Mouse (Mus musculus): Measurements from ENCODE around the gene Aktip. TPM values are rescaled to one million over a fixed set of nuclear protein-coding genes. Genes with fewer than 3 reads are reported as not detected.

Aktip gene
- polyA plus RNA-seq, 1 experiment from 2014 or later, result 92.6 TPM

- ATAC-seq (ENCODE audit: low FRiP score) (no peak), DNase-seq (ENCODE audit: low spot score) (no peak)
- no peaks in the 10 kb centered on the region for H3K36me3 ChIP-seq (ENCODE audit: control insufficient read depth, insufficient read depth, low read length)
- H3K4me1 ChIP-seq (replicated peaks; ENCODE audit: control insufficient read depth, insufficient read depth, low read length), result no peaks in the 10 kb centered on the region
- H3K4me3 ChIP-seq (ENCODE audit: low read depth, low read length), result no peak overlapping the region
- H3K4me2 ChIP-seq (replicated peaks; ENCODE audit: low read depth, low read length), result no peak overlapping the region
- no peaks in the 10 kb centered on the region for H3K27me3 ChIP-seq (ENCODE audit: control insufficient read depth, insufficient read depth, low read length)
- H3K9me3 ChIP-seq (ENCODE audit: control insufficient read depth, low read length), result no peaks in the 10 kb centered on the region
- H3K27ac ChIP-seq (ENCODE audit: low read depth, low read length), result no peak overlapping the region
- 67% methylated on average over 3 of the region's 3 CpGs for WGBS
- H3K9ac ChIP-seq (ENCODE audit: low read depth, low read length), result no peak overlapping the region
These were observed 50.5 kb downstream of the Aktip start for GRCm38 (mm10) chr8:91149298-91149697.

- Histone ChIP-seq H3K4me3 (ENCODE audit: low read depth, low read length) (no peak overlapping the region), H3K4me1 (replicated peaks; ENCODE audit: control insufficient read depth, insufficient read depth, low read length) (no peaks in the 10 kb centered on the region), H3K27ac (ENCODE audit: low read depth, low read length) (no peak overlapping the region), H3K36me3 (ENCODE audit: control insufficient read depth, insufficient read depth, low read length) (no peaks in the 10 kb centered on the region), H3K4me2 (replicated peaks; ENCODE audit: low read depth, low read length) (no peak overlapping the region), H3K9ac (ENCODE audit: low read depth, low read length) (no peak overlapping the region), H3K27me3 (ENCODE audit: control insufficient read depth, insufficient read depth, low read length) (no peaks in the 10 kb centered on the region), H3K9me3 (ENCODE audit: control insufficient read depth, low read length) (no peaks in the 10 kb centered on the region)
- ATAC-seq (ENCODE audit: low FRiP score) (no peak), DNase-seq (ENCODE audit: low spot score) (no peak)
- WGBS, result 85% methylated on average over 15 of the region's 15 CpGs
These were observed 51.1 kb downstream of the Aktip start for GRCm38 (mm10) chr8:91148643-91149178.

- WGBS, result 12% methylated on average over 6 of the region's 6 CpGs
- Histone ChIP-seq H3K36me3 (ENCODE audit: control insufficient read depth, insufficient read depth, low read length) (no peaks in the 10 kb centered on the region), H3K27ac (ENCODE audit: low read depth, low read length) (no peak overlapping the region), H3K27me3 (ENCODE audit: control insufficient read depth, insufficient read depth, low read length) (no peaks in the 10 kb centered on the region), H3K4me2 (replicated peaks; ENCODE audit: low read depth, low read length) (no peak overlapping the region), H3K4me3 (ENCODE audit: low read depth, low read length) (no peak overlapping the region), H3K9me3 (ENCODE audit: control insufficient read depth, low read length) (no peaks in the 10 kb centered on the region), H3K4me1 (replicated peaks; ENCODE audit: control insufficient read depth, insufficient read depth, low read length) (no peaks in the 10 kb centered on the region), H3K9ac (ENCODE audit: low read depth, low read length) (no peak overlapping the region)
- ATAC-seq (ENCODE audit: low FRiP score), result no peak
- DNase-seq (ENCODE audit: low spot score), result peak; percentile 73
These were observed 52.1 kb downstream of the Aktip start for GRCm38 (mm10) chr8:91147715-91148114.

GRCm38 (mm10) chr8:91140828-91141227 is 58.9 kb downstream of the Aktip start:
- Histone ChIP-seq H3K4me3 (ENCODE audit: low read depth, low read length) (no peak overlapping the region), H3K27me3 (ENCODE audit: control insufficient read depth, insufficient read depth, low read length) (no peaks in the 10 kb centered on the region), H3K9ac (ENCODE audit: low read depth, low read length) (no peak overlapping the region), H3K27ac (ENCODE audit: low read depth, low read length) (no peak overlapping the region), H3K4me1 (replicated peaks; ENCODE audit: control insufficient read depth, insufficient read depth, low read length) (no peaks in the 10 kb centered on the region), H3K9me3 (ENCODE audit: control insufficient read depth, low read length) (no peaks in the 10 kb centered on the region), H3K36me3 (ENCODE audit: control insufficient read depth, insufficient read depth, low read length) (no peaks in the 10 kb centered on the region), H3K4me2 (replicated peaks; ENCODE audit: low read depth, low read length) (no peak overlapping the region)
- no peak for DNase-seq (ENCODE audit: low spot score)
- ATAC-seq (ENCODE audit: low FRiP score), result no peak
- WGBS, result 89% methylated on average over 4 of the region's 4 CpGs

GRCm38 (mm10) chr8:91135308-91136181 is 64.2 kb downstream of the Aktip start:
- no peaks in the 10 kb centered on the region for H3K27me3 ChIP-seq (ENCODE audit: control insufficient read depth, insufficient read depth, low read length)
- peaks cover 2% of the 10 kb centered on the region; the same call in 1 of the 2 replicates for H3K4me1 ChIP-seq (replicated peaks; ENCODE audit: control insufficient read depth, insufficient read depth, low read length)

GRCm38 (mm10) chr8:91134659-91135058 is 65.1 kb downstream of the Aktip start:
- Histone ChIP-seq H3K9me3 (ENCODE audit: control insufficient read depth, low read length) (no peaks in the 10 kb centered on the region), H3K4me3 (ENCODE audit: low read depth, low read length) (no peak overlapping the region), H3K36me3 (ENCODE audit: control insufficient read depth, insufficient read depth, low read length) (no peaks in the 10 kb centered on the region), H3K27ac (ENCODE audit: low read depth, low read length) (peak overlapping the region; percentile 64; the same call in 1 of the 2 replicates), H3K4me2 (replicated peaks; ENCODE audit: low read depth, low read length) (peak overlapping the region; percentile 1; the same call in 1 of the 2 replicates), H3K27me3 (ENCODE audit: control insufficient read depth, insufficient read depth, low read length) (no peaks in the 10 kb centered on the region), H3K9ac (ENCODE audit: low read depth, low read length) (no peak overlapping the region), H3K4me1 (replicated peaks; ENCODE audit: control insufficient read depth, insufficient read depth, low read length) (peaks cover 2% of the 10 kb centered on the region; the same call in 1 of the 2 replicates)
- DNase-seq (ENCODE audit: low spot score) (no peak), ATAC-seq (ENCODE audit: low FRiP score) (no peak)
- 57% methylated on average over 12 of the region's 12 CpGs for WGBS

More at GRCm38 (mm10) chr8:91135308-91136181, 64.2 kb downstream of the Aktip start:
- H3K9me3 ChIP-seq (ENCODE audit: control insufficient read depth, low read length), result no peaks in the 10 kb centered on the region
- no peak overlapping the region for H3K4me2 ChIP-seq (replicated peaks; ENCODE audit: low read depth, low read length)
- ATAC-seq (ENCODE audit: low FRiP score) (no peak), DNase-seq (ENCODE audit: low spot score) (no peak)
- H3K36me3 ChIP-seq (ENCODE audit: control insufficient read depth, insufficient read depth, low read length), result no peaks in the 10 kb centered on the region
- H3K27ac ChIP-seq (ENCODE audit: low read depth, low read length), result no peak overlapping the region
- no peak overlapping the region for H3K4me3 ChIP-seq (ENCODE audit: low read depth, low read length)
- H3K9ac ChIP-seq (ENCODE audit: low read depth, low read length), result no peak overlapping the region
- WGBS, result 69% methylated on average over 14 of the region's 14 CpGs

- H3K27me3 ChIP-seq (ENCODE audit: control insufficient read depth, insufficient read depth, low read length), result no peaks in the 10 kb centered on the region
- ATAC-seq (ENCODE audit: low FRiP score) (peak; percentile 99), DNase-seq (ENCODE audit: low spot score) (peak; percentile 100)
- H3K4me3 ChIP-seq (ENCODE audit: low read depth, low read length), result peak overlapping the region; percentile 90
- H3K27ac ChIP-seq (ENCODE audit: low read depth, low read length), result 0 out of 2 replicates have a peak overlapping the region, but pooled peaks have one; percentile 48
- no peaks in the 10 kb centered on the region for H3K9me3 ChIP-seq (ENCODE audit: control insufficient read depth, low read length)
- no peak overlapping the region for H3K9ac ChIP-seq (ENCODE audit: low read depth, low read length)
- WGBS, result under 1% methylated on average over 24 of the region's 24 CpGs
- H3K4me1 ChIP-seq (replicated peaks; ENCODE audit: control insufficient read depth, insufficient read depth, low read length), result peaks cover 2% of the 10 kb centered on the region; the same call in 1 of the 2 replicates
- peak overlapping the region; percentile 1 for H3K4me2 ChIP-seq (replicated peaks; ENCODE audit: low read depth, low read length)
- no peaks in the 10 kb centered on the region for H3K36me3 ChIP-seq (ENCODE audit: control insufficient read depth, insufficient read depth, low read length)
These were observed 65.7 kb downstream of the Aktip start for GRCm38 (mm10) chr8:91134070-91134475.

- DNase-seq (ENCODE audit: low spot score), result no peak
- WGBS, result under 1% methylated on average over 55 of the region's 58 CpGs
- no peak; the same call in none of the 2 replicates for ATAC-seq (ENCODE audit: low FRiP score)
These were observed 66.2 kb downstream of the Aktip start for GRCm38 (mm10) chr8:91133441-91134069.

More at GRCm38 (mm10) chr8:91133441-91134069, 66.2 kb downstream of the Aktip start:
- peak overlapping the region; percentile 72 for H3K9ac ChIP-seq (ENCODE audit: low read depth, low read length)
- 0 out of 2 replicates have a peak overlapping the region, but pooled peaks have one; percentile 63 for H3K27ac ChIP-seq (ENCODE audit: low read depth, low read length)
- no peaks in the 10 kb centered on the region for H3K36me3 ChIP-seq (ENCODE audit: control insufficient read depth, insufficient read depth, low read length)
- H3K27me3 ChIP-seq (ENCODE audit: control insufficient read depth, insufficient read depth, low read length), result no peaks in the 10 kb centered on the region
- no peaks in the 10 kb centered on the region for H3K9me3 ChIP-seq (ENCODE audit: control insufficient read depth, low read length)
- H3K4me1 ChIP-seq (replicated peaks; ENCODE audit: control insufficient read depth, insufficient read depth, low read length), result peaks cover 2% of the 10 kb centered on the region; the same call in 1 of the 2 replicates
- peak overlapping the region; percentile 90 for H3K4me3 ChIP-seq (ENCODE audit: low read depth, low read length)
- H3K4me2 ChIP-seq (replicated peaks; ENCODE audit: low read depth, low read length), result peak overlapping the region; percentile 83
